Mouse (Mus musculus) fat pad, adult 2 months (tissue): ENCODE data around the gene D8Ertd738e.
A peak's percentile ranks its signal among the peaks of the same experiment; 100 is the strongest.
"Not testable (repeated sequence)": the region's sequence is repeated elsewhere in the genome, so short reads cannot be mapped to it uniquely, and the experiment has no call there.

Experiments
- DNase-seq: peaks from one replicate; pipeline ENCODE4 v3.0.0-alpha.2; 2011; ENCODE audit warnings: low read depth, low spot score; ENCODE audit errors: extremely low read depth

Gene D8Ertd738e

GRCm38 (mm10) chr8:84249257-84250170 is at the start of gene D8Ertd738e:
Gene D8Ertd738e, minus strand, starts transcription at chr8:84249719.
- no peak for DNase-seq

GRCm38 (mm10) chr8:84297029-84297785 is 47.7 kb upstream of the D8Ertd738e start:
- DNase-seq: no peak

- no peak for DNase-seq
These were observed 42.2 kb upstream of the D8Ertd738e start for GRCm38 (mm10) chr8:84291688-84292087.

GRCm38 (mm10) chr8:84291086-84291485 is 41.6 kb upstream of the D8Ertd738e start:
- DNase-seq: no peak

GRCm38 (mm10) chr8:84288892-84289291 is 39.4 kb upstream of the D8Ertd738e start:
- DNase-seq: no peak

GRCm38 (mm10) chr8:84285665-84286064 is 36.1 kb upstream of the D8Ertd738e start:
- not testable (repeated sequence) for DNase-seq

DNA sequence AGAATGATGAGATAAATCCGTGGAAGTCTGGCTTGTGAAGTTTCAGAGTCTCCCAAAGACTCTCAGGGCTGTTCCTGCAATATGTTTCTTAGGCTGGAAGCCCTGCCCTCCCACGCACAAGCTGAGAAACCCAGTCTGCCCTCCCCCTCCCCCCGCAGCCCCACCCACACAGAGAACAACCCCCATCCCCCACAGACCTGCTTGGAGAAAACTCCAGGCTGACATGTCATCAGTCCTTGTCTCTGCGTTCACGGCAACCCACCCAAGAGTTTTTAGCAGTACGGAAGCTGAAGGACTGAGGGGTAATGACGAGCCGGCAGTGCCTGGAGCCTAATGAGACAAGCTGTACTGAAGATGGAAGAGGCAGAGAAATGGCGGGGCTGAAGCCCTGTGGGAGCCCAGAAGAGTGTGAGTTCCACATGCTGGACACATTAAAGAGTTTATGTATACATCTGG is 35.1 kb upstream of the D8Ertd738e start:
- no peak for DNase-seq

GRCm38 (mm10) chr8:84280777-84281176 is 31.3 kb upstream of the D8Ertd738e start:
- no peak for DNase-seq

DNA sequence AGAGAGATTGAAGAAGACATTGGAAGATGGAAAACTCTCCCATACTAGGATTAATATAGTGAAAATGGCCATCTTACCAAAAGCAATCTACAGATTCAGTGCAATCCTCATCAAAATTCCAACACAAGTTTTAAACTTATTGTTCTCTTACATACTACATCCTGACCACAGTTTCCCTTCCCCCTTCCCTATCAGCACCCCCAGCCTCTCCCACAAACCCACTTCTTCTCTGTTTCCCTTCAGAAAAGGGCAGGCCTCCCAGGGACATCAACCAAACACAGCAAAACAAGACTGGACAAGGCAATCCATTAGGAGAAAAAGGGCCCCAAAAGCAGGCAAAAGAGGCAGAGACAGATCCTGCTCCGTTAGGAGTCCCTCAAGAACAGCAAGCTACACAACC is 26.9 kb upstream of the D8Ertd738e start:
- DNase-seq: no peak

DNA sequence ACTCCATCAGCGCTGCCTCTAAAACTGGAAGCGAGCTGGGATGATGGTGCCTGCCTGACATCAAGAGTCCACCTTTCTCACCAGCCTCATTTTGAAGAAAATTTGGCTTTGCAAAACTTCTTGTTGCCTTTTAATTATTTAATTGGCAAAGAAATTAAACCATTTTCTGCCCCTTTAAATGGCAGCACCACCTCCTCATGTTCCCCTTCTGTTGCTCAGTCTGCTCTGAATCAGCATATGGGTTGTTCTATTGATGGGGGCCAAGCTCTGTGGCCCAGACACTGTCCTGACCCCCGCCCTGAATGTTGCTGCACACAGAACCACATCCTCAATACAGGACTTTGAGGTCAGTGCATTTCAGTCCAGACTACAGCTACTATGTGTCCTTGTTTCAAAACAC is 24.4 kb upstream of the D8Ertd738e start:
- no peak for DNase-seq

DNA sequence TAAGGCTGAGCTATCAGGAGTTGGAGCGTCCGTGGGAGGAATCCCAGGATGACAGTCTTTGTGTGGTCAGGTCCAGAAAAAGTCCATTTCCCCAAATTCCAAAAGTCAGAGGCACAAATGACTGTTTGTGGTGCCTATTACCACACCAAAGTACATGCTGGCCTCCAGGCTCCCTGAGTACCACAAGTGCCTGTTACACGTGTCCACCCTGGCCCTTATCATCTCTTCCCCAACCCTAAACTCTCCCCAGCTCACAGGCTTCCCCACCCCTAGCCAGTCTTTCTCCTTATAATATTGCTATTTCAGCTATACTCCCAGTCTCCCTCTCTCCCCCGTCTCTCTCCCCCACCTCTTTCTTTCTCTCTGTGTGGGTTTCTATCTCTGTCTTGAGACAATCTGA is 22.8 kb upstream of the D8Ertd738e start:
- no peak for DNase-seq

DNA sequence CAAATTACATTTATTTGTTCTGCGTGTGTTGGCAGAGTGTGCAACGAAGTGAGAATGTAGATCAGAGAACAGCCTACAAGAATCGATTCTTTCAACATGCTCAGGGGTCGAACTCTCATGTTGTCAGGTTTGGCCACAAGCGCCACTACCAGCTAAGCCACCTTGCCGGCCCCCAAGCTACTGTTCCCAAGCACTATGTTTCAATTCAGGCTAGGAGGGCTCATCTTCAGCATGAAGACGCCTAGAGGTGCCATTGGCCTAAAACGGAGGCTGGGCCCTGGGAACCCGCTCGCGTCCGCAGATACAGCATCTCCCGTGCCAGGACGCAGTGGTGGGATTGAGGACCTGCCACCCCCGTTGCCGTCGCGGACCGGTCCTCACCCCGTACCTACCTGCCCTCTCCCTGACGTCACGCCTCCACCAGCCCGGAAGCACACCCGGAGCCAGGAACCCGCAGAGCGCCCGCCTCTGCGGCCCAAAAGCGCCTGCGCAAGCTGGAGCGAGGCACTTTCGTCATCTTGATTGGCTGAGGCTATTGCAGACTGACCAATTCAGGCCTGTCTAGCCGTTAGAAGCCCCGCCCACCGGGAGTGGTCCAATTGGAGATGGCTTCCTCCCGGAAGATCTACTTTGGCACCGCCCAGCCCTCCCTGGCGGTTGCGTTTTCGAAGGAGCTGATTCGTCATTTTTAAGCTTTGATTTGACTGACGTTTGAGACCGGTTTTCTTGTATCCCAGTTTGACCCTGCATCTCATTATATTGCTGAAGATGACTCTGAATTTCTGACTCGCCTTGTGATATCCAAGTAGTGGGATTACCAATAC is 20.6 kb upstream of the D8Ertd738e start, which contains the start of gene Ccdc130:
TSS of gene Ccdc130 (minus strand) at position 431 of the 824 bp plus-strand sequence.
- DNase-seq: peak; percentile 96

- no peak for DNase-seq
These were observed 11.6 kb upstream of the D8Ertd738e start for GRCm38 (mm10) chr8:84261098-84261497.

DNA sequence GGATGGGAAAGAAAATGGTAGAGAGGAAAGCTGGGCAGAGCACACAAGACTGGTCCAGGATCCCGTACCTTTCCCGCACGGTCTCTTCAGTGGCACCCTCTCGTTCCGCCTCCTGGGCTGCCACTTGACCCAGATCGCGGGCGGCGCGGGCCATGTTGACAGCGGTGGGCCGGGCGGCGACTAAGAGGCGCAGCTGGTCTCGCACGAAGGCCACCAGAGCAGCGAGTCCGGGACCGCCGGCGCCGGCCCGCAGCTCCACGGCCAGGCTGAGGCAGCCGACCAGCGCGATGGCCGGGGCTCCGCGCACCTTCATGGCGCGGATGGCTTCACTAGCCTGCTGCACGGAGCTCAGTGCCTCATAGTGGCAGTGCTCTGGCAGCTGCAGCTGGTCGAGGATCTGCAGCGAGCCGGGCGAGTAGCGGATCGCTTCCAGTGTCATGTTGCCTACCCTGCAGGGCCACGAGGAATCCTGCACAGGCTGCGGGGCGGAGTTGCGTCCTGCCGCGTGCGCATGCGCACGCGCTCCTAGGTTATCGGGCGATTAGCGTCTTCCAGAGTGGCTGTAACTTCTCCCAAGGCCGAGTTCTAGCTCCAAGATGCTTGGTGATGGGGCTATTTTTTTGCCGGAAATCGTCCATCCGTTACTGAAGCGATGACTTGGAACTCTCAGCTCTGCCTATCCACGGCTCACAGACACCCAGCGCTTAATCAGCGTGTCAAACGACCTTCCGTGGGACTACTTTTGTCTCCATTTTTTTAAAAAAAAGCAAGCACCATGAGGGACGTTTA is 7.5 kb upstream of the D8Ertd738e start, which contains the start of gene Mri1:
TSS of gene Mri1 (minus strand) at position 505 of the 789 bp plus-strand sequence.
- no peak for DNase-seq

GRCm38 (mm10) chr8:84256458-84256821 is 6.9 kb upstream of the D8Ertd738e start:
- no peak for DNase-seq

DNA sequence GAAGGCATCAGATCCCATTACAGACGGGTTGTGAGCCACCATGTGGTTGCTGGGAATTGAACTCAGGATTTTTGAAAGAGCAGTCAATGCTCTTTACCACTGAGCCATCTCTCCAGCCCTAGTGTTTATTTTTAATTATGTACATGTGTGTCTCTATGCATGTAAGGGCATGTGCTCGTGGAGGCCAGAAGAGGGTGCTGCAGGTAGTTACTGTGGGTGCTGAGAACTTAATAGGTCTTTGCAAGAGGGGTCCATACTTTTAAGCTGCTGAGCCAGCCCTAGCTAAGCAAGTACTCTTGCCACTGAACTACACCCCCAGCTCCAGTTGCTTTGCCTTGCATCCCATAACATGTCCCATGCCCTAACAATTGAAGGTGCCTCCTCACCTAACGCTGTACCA is 6.3 kb upstream of the D8Ertd738e start:
- no peak for DNase-seq

GRCm38 (mm10) chr8:84241821-84242220 is 7.7 kb downstream of the D8Ertd738e start:
- DNase-seq: no peak

GRCm38 (mm10) chr8:84241167-84241566 is 8.4 kb downstream of the D8Ertd738e start:
- DNase-seq: no peak

DNA sequence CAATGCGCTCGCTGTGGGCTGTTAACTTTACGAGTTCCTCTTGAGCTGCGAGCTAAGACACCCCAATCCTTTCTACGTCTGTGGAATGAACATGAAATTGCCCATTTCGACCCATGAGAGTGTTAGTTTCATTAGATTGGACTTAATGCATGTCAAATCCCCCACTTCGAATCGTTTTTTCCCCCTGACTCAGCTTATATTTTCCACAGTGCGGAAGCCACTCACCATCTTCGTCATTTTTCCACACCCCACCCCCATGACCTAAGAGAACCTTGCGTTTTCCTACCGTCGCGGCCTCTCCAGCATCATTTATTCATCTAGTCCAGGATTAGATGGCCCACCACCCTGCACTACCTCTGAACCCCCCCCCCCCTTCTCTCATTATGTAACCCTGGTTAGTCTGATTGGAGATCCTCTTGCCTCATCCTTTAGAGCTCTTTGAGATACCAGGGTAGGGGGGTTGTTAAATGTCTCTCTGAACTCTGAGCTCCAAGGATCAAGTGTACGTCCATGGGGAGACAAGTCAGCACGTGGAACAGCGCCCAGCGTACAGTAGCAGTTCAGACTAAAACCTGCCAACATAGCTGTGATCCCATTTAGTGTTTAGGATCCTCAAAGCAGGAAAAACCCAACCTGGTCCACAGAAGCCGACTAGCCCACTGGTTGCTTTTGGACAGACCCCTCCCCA is 11.8 kb downstream of the D8Ertd738e start:
- no peak for DNase-seq
